ENCODE assay signal across 9 mouse cellular contexts in genomic region chr3:32965528-32965927, GRCm38 (mm10).
DNase-seq lines count a peak whose midpoint lies in the region; ATAC-seq and TF ChIP-seq lines count a peak whose summit lies in the region.
"Had no signal": no experiment of that assay in that cellular context is flagged by ENCODE, and none has a peak within 500 bp of the region (broad histone marks: within the 10 kb centered on the region; RNA-seq: fewer than 3 reads in every experiment).

No protein-coding gene starts in this region.

- no peak for ATAC-seq in CD4-positive, CD25-positive, alpha-beta regulatory T cell, adult 4 months

- H3K4me1 ChIP-seq in ES-Bruce4 (ENCODE audit: control insufficient read depth, insufficient read depth, low read length), result no peaks in the 10 kb centered on the region
- H3K4me1 ChIP-seq in lung, adult 2 months (ENCODE audit: control insufficient read depth, insufficient read depth, low read length), result no peaks in the 10 kb centered on the region

- H3K27me3 ChIP-seq in ES-Bruce4 (ENCODE audit: control insufficient read depth, insufficient read depth, low read length, poor library complexity, severe bottlenecking), result no peaks in the 10 kb centered on the region; the same call in 1 of the 2 replicates

- no peak overlapping the region for H3K27ac ChIP-seq in ES-Bruce4 (ENCODE audit: insufficient read depth, low read length)

- no peak overlapping the region for H3K4me3 ChIP-seq in ES-Bruce4 (ENCODE audit: low read depth, low read length)
- no peak overlapping the region for H3K4me3 ChIP-seq in lung, adult 2 months (replicated peaks; ENCODE audit: extremely low read depth, low read depth, low read length)

- no peaks in the 10 kb centered on the region for H3K9me3 ChIP-seq in ES-Bruce4 (replicated peaks; ENCODE audit: control insufficient read depth, insufficient read depth, low read length, poor library complexity, severe bottlenecking)

- no peak overlapping the region for H3K9ac ChIP-seq in ES-Bruce4 (ENCODE audit: low read depth, poor library complexity, severe bottlenecking)

- TF ChIP-seq CTCF in ES-Bruce4 (IDR thresholded peaks at IDR 0.05; ENCODE audit: low read depth, low read length), result peak; percentile 26
- TF ChIP-seq CTCF in lung, adult 2 months (IDR thresholded peaks at IDR 0.05; ENCODE audit: insufficient read depth, low read length), result no peak

- no peak for TF ChIP-seq EP300 in ES-Bruce4 (IDR thresholded peaks at IDR 0.05; ENCODE audit: insufficient read depth, low read depth, low read length)

- peak; percentile 5 for DNase-seq in kidney, adult 18-20 months
- DNase-seq in kidney, adult 11 months, result no peak
- DNase-seq in adrenal gland, postnatal 25 days, result peak; percentile 10
- DNase-seq in lung, adult 2 months, result peak; percentile 5
- no peak for DNase-seq in B cell, adult 2 months
- no peak for DNase-seq in right cerebral cortex, postnatal 25 days
- DNase-seq: cerebellum, adult 9-10 months had no signal

- H3K36me3 ChIP-seq in ES-Bruce4 (ENCODE audit: control insufficient read depth, insufficient read depth, low read length, poor library complexity, severe bottlenecking), result no peaks in the 10 kb centered on the region

- 3% methylated on average over 2 of the region's 2 CpGs for WGBS in lung, adult 2 months

- no peak for TF ChIP-seq POLR2A in ES-Bruce4 (IDR thresholded peaks at IDR 0.05; ENCODE audit: insufficient read depth, low read length)
- TF ChIP-seq POLR2A in lung, adult 2 months (IDR thresholded peaks at IDR 0.05; ENCODE audit: borderline replicate concordance, extremely low read depth, low read depth, low read length), result no peak

Comparison
In these comparisons a context has a peak if more than half of its experiments do, and no peak if none do; other contexts are left out.
1. DNase-seq: peak in kidney, adult 18-20 months (single experiment), adrenal gland, postnatal 25 days (single experiment) and lung, adult 2 months (single experiment); none in kidney, adult 11 months (single experiment), B cell, adult 2 months (0 of 2) and right cerebral cortex, postnatal 25 days (single experiment).